Mouse (Mus musculus): ENCODE results near the gene Foxk1. TPM values are rescaled to one million over a fixed set of nuclear protein-coding genes. Genes with fewer than 3 reads are reported as not detected.

Gene Foxk1
- polyA plus RNA-seq, 1 experiment: 36.4 TPM

DNA sequence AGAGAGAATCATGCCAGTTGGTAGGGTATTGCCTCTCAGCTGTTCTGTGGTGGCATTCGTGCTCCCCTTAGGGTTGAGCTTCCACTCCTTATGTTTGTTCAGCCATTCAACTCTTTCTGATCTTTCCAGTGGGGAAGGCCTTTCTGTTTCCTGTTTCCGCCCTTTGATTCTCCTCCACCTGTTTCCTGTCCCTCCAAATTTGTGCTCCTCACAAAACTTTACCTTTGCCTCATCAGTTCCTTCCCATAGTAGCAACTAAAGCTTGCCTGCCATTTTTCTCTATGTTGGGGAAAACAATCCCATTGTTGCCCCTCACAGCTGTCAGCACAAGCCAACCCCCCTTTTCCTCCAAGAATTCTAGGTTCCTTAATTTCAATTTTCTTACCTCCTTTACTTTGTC is 23.2 kb upstream of the Foxk1 start:
- TF ChIP-seq GATA1 (IDR thresholded peaks at IDR 0.05; ENCODE audit: low read length): no peak

DNA sequence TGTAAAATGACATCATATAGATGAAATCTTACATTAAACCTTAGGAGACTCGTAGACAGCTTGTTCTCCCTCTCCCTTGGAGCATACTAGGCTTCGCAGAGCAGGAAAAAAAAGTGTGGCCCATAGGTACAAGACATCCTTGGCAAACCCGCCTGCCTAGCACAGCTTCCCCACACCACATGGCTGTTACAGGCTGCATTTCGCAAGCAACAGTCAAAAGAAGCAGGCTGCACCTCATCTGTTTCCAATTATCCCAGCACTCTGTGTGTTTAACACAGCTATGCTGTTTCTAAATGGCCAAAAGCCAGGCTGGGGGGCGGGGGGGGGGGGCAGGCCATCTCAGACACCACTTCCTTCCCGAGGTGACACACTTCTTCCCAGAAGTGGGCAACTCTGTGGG is 20.8 kb upstream of the Foxk1 start:
- TF ChIP-seq GATA1 (IDR thresholded peaks at IDR 0.05; ENCODE audit: low read length): no peak

DNA sequence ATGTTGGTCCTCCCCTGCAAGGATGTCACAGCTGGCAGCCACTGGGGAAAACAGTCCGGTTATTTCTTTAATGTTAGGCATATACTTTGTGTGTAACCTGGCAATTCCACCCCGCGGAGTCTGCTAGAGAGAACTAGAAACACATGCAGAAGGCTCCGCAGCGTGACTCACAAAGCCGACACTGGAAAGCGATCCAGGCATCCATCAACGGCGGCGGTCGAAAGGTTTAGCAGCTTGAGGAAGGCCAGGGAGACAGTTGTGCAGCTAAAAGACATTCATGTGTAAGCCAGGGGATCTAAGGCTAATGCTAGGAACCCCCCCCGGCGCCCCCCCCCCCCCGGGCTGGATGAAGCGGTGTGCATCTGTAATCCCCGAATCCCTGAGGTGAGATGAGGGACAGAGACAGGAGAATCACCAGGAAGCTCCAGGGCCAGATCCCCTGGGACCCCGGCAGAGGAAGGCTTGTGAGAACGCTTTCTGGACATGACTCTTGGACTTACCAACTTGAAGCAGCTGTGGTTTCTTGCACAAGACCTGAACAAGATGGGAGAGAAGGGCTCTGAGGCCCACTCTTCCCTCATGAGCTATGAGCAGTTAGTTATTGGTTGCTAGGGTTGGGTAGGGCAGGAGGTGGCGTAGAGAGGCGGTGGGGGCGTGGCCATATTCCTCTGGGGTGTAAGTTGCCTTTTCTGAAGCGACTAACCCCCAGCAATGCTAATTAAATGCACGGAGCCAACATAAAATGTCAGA is 16.2 kb upstream of the Foxk1 start:
- TF ChIP-seq GATA1 (IDR thresholded peaks at IDR 0.05; ENCODE audit: low read length): no peak

DNA sequence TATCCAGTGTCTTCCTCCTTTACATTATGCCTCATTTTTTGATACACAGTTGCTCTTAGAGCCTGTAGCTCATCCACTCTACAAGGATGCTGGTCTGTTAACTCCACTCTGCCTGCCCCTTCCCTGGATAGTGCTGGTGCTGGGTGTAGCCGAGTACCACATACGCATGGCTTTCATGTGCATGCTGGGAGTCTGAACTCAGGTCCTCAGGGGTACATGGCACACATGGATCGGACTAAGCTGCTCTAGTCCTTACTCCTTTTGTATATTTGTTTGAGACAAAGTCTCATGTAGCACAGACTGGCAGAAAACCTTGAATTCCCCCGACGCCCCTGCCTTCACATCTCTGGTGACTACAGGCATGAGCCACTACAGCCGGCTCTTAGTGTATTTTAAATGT is 15.0 kb upstream of the Foxk1 start:
- TF ChIP-seq GATA1 (IDR thresholded peaks at IDR 0.05; ENCODE audit: low read length): no peak

DNA sequence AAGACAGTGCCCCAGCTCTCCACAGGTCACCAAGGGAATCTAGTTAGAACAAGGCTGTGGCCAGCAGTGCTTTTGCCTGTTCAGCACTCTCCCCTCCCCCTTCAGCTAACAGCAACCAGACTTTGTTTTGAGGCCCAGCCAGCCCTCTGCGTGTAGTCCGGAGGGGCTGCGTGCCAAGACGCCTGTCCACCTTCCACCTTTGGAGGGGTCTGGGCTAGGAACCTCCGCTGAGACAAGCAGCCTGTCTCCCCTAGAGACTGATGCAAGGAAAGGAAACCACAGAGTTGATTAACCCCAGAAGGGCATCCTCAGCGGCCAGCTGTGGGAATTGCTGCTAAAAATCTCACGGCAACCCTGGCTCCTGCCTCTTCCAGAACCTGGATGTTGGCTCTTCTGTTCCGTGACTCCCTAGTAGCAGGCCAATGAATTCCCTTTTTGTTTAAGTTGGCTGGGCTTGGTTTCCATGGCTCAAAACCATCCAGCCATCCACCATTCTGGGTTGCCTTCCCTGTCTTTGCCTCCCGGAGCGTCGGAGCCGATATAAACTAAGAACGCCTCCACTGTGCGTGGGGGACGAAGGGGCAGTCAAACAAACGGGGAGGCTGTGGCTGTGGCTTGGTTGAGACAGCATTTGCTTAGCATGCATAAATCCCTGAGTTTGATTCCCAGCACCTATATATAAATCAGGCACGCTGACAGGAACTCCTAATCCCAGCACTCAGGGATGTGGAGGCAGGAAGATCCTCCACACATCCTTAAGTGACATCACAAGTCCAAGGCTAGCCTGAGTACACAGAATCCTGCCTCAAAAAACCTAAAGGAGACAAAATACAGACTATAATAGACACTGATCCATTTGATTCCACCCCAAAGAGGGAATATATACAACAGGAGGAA is 14.3 kb upstream of the Foxk1 start:
- TF ChIP-seq GATA1 (IDR thresholded peaks at IDR 0.05; ENCODE audit: low read length): no peak

DNA sequence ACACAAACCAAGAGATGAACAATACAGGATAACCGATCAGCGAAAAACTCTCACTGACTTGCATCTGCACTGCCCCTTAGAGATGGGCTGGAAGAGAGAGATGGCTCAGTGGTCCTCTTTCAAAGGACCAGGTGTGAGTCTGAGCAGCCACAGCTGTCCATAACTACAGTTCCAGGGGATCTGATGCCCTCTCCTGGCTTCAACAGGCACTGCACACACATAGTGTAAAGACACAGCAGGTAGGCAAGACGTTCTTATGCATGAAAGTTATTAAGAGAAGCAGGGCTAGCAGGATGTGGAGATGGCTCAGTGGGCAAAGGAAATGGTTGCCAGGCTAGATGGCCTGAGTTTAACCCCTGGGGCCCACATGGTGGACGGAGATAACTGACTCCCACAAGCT is 13.6 kb upstream of the Foxk1 start:
- no peak for TF ChIP-seq GATA1 (IDR thresholded peaks at IDR 0.05; ENCODE audit: low read length)

DNA sequence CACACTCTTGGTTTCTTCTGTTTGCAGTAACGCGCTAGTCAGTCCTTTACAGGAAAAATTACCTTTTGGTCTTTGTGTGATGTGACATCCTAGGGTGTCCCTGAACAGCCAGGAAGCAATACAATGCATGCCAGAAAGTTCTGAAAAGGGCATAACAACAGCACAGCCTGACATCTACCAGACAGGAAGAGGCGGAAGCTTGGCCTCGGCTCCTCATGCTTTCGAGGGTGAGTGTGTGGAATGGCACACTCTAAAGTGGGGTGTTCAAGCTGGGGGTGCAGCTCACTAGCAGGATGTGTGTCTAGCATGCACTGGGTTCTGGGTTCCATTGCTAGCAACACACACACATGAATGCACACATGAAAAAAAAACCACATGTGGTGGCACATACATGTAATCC is 9.6 kb upstream of the Foxk1 start:
- no peak for TF ChIP-seq GATA1 (IDR thresholded peaks at IDR 0.05; ENCODE audit: low read length)

DNA sequence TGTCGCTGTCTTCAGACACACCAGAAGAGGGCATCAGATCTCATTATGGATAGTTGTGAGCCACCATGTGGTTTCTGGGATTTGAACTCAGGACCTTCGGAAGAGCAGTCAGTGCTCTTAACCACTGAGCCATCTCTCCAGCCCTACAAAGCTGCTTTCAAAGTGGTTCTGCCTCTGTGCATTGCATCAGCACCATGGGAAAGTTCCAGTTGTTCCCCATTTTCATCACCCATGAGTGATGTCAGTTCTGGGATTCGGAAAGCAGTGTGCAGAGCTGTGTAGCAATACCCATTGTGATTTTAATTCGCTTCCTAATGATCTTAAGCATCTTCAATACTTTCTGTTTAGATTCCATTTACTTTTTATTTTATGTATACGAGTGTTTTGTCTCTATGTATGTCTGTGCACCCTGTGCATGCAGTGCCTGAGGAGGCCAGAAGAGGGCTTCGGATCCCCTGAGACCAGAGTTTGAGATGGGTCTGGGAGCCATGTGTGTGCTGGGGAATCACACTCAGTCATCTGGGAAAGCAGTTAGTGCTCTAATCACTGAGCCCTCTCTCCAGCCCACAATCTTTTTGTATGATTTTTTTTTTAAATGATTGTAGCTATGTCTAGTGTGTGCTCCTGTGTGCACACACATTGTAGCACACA is 6.6 kb upstream of the Foxk1 start:
- no peak for TF ChIP-seq GATA1 (IDR thresholded peaks at IDR 0.05; ENCODE audit: low read length)

DNA sequence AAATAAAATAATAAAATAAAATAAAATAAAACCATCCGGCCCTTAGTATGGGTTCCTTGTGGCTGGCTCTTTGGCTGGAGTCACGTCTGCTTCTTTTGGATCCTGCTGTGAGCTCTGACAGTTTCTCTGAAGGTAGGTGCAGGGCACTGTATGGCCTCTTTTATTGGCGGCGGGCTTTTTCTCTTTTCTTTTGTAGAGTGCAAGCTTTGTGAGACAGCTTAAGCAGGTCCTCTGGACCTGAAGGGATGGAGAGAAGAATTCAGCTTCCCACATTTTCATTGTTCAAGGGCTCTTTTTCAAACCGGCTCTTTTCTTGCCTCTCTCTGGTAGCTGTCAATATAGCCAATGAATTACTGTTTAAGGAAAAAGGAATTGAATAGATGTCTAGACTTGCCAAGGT is 5.4 kb upstream of the Foxk1 start:
- TF ChIP-seq GATA1 (IDR thresholded peaks at IDR 0.05; ENCODE audit: low read length): no peak

DNA sequence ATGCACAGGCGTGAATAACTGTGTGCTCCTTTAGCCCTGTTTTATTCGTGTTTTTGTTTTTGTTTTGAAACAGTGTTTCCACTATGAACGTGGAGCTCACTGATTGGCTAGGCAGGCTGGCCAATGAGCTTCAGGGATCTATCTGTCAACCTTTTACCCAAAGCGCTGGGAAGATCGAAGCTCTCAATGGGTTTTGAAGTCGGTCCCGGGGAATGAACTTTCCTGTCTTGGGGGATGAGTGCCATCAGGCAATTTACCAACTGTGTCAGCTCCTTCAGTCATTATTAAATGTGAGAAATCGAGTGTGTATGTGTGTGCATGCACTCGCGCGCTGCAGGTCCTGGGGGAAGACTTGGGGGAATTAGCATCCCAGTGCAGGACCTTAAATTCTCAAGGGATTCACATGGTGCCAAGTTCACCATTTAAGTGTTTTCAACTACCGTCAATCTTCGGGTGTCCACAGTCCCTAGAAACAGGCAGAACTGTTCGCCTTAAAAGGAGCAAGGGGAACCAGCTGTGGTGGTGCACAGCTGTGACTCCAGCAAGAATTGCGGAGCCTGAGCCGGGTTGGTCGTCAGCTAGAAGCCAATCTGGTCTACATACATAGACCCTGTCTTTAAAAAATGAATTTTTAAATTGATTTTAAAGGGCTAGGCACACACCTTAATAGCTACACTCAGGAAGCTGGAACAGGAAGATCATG is 965 bp upstream of the Foxk1 start:
- TF ChIP-seq GATA1 (IDR thresholded peaks at IDR 0.05; ENCODE audit: low read length): no peak

DNA sequence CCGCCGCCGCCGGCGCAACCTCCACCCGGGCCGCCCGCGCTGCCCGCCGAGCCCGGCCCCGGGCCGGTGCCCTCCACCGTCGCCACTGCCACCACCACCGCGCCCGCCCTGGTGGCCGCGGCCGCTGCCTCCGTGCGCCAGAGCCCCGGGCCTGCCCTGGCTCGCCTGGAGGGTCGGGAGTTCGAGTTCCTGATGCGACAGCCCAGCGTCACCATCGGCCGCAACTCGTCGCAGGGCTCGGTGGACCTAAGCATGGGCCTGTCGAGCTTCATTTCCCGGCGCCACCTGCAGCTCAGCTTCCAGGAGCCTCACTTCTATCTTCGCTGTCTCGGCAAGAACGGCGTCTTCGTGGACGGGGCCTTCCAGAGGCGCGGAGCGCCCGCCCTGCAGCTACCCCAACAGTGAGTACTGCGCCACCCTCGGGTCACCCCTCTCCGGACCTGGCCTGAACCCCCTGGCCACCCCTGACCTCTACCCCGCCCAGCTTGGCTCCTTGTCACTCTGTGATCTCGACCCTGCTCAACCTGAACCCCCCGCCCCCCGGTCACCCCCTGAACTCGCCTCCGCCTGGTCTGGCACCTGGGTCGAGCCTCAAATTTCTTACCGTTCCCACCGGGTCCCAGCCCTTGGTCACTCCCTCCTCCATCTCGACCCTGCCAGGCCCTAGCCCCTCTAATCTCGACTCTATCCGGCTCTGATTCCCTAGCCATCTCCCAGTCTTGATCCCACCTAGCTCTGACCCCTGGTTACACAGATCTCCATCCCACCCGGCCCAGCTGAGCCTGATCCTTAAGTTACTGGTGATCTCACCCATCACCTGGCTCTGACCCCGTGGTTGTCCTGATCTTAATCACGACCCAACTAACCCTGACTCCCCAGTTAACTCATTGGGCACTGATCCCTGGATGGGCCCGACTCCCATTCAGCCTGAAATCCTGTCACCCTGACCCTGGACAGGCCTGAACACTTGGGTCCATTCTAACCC is 636 bp downstream of the Foxk1 start:
- no peak for TF ChIP-seq GATA1 (IDR thresholded peaks at IDR 0.05; ENCODE audit: low read length)

DNA sequence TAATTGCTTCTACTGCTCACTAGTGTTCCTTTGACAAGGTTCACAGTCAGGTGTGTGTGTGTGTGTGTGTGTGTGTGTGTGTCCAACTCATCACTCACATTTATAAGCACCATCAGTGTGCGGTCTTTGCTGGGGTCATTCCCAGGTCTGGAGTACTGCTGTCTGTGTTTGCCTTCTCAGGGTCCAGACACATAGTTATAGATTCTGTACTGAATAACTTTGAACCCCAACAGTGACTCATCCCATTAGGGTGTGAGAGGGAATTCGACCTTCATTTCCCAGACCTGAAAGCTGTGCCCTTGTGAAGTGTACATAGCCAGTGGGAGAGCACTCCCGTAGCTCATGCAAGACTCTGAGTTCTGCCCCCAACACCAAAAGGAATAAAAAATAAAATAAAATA is 2.4 kb downstream of the Foxk1 start:
- TF ChIP-seq GATA1 (IDR thresholded peaks at IDR 0.05; ENCODE audit: low read length): no peak

DNA sequence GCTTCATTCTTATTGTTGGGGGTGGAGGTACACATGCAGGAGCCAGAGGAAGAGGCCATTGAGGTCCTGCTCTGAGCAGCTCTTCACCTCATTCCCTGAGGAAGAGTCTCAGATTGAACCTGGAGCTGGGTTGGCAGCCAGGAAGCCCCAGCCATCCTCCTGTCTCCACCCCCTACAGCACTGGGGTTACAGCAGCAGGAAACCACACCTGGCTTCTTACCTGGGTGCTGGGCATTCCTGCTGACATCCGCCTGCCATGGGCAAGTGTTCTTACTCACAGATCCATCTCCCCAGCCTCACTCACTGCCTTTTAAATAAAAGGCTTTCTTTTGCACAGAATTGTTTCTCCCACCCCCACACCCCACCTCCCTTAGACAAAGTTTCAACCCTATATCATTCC is 3.0 kb downstream of the Foxk1 start:
- TF ChIP-seq GATA1 (IDR thresholded peaks at IDR 0.05; ENCODE audit: low read length): no peak

DNA sequence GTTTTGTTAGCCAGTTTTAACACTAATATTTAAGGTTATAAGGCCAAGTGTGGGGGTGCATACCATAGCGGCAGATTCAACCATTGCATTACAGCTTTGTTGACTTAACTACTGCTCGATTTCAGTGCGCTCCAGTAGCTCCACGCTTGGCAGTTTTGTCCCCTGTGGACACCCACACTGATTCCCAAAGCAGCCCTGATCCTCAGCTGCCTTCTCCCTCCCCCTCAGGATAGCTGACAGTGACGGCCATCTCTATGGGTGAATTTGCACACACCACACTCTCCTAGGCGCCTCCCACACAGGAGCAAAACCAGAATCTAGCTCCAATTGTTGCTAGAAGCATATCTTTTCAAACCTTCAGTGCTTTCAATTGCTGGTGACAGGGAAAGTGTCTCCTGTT is 4.1 kb downstream of the Foxk1 start:
- TF ChIP-seq GATA1 (IDR thresholded peaks at IDR 0.05; ENCODE audit: low read length): no peak
